Mouse (Mus musculus): ENCODE data around the gene Gm5127. TPM values are rescaled to one million over a fixed set of nuclear protein-coding genes. Genes with fewer than 3 reads are reported as not detected.

Gene Gm5127
- polyA plus RNA-seq, 1 experiment from 2014 or later: 0.62 TPM

DNA sequence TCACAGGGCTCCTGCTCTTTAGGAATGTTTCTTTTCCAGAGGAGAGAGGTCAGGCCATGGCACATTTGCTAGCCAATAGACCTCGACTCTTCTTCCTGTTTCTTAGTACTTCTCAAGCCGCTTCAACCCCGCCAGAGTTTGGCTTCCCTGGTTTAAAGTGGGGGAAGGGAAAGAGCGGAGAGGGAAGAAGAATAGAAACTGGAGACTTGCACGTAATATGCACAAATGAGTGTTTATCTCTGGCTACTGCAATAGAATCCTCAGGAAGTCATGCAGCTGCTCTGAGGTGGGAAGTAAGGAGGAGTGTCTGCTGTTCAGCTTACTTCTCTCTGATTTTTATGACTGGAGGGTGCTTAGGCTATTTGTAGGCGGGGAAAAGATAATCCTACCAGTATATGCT lies 20.4 kb downstream of the Gm5127 start, which contains the start of gene Cysltr1:
TSS of gene Cysltr1 (minus strand) at position 294 of the 400 bp plus-strand sequence.
- no peaks in the 10 kb centered on the region for H3K9me3 ChIP-seq (replicated peaks; ENCODE audit: control insufficient read depth, low read length)
- H3K4me2 ChIP-seq: peak within 1 kb of the TSS; percentile 44
- H3K9ac ChIP-seq (ENCODE audit: low read depth, low read length): no peak within 1 kb of the TSS
- H3K27ac ChIP-seq (ENCODE audit: low read depth, low read length): no peak within 1 kb of the TSS
- no peaks in the 10 kb centered on the region for H3K36me3 ChIP-seq (ENCODE audit: control insufficient read depth, insufficient read depth, low read length)
- no peaks in the 10 kb centered on the region for H3K27me3 ChIP-seq (ENCODE audit: control insufficient read depth, insufficient read depth, low read length)
- no peaks in the 10 kb centered on the region for H3K4me1 ChIP-seq (ENCODE audit: control insufficient read depth, insufficient read depth, low read length)
- WGBS (ENCODE audit: insufficient replicate concordance): 20% methylated on average over 6 of the region's 6 CpGs
- H3K4me3 ChIP-seq (ENCODE audit: low read depth, low read length): no peak within 1 kb of the TSS
- ATAC-seq (replicated peaks; ENCODE audit: insufficient number of reproducible peaks, low FRiP score, low TSS enrichment): no peak

DNA sequence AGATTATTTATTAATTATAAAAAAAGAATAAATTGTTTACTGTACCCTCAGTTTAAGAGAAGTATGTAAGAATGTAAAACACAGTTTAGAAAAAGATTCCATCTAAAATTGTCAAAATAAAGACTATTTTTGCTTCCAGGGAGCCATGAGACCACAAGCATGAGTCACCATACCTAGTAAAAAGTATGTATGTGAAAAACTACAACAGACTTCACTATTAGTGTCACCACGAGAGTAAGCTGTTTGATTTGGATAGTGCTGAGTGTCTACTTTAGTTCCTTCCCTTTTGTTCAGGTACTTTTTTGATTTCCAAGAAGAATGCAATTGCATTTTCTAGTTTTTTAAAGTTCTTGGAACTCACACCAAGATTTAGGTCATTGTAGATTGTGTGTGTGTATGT lies 39.5 kb downstream of the Gm5127 start:
- 62% methylated on average over 1 of the region's 1 CpGs for whole genome bisulfite sequencing (ENCODE audit: insufficient replicate concordance)
- ATAC-seq (replicated peaks; ENCODE audit: insufficient number of reproducible peaks, low FRiP score, low TSS enrichment): no peak
- no peak overlapping the region for H3K27ac ChIP-seq (ENCODE audit: low read depth, low read length)

DNA sequence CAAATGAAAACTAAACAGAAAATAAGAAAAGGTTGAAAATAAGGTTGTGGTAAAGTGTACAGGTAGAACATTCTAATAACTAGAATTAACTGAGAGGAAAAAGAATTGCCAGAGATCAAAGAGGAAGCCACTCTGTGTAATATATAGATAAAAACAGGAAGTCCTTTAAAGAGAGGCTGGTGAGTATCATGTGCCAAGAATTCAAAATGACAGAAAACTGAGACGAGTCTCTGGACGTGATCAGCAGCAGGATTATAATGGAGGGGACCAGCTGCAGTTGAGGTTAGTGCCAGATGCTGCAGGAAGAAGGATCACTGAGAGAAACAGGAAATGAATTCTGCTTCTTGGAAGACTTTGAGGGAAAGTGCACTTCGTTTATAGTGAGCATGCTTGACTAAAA lies 40.7 kb downstream of the Gm5127 start:
- no peak for ATAC-seq (replicated peaks; ENCODE audit: insufficient number of reproducible peaks, low FRiP score, low TSS enrichment)
- WGBS (ENCODE audit: insufficient replicate concordance): 48% methylated on average over 3 of the region's 3 CpGs
- no peak overlapping the region for H3K4me2 ChIP-seq
- no peak overlapping the region for H3K27ac ChIP-seq (ENCODE audit: low read depth, low read length)
- H3K4me3 ChIP-seq (ENCODE audit: low read depth, low read length): no peak overlapping the region
- no peaks in the 10 kb centered on the region for H3K9me3 ChIP-seq (replicated peaks; ENCODE audit: control insufficient read depth, low read length)
- no peaks in the 10 kb centered on the region for H3K4me1 ChIP-seq (ENCODE audit: control insufficient read depth, insufficient read depth, low read length)
- no peaks in the 10 kb centered on the region for H3K36me3 ChIP-seq (ENCODE audit: control insufficient read depth, insufficient read depth, low read length)
- no peaks in the 10 kb centered on the region for H3K27me3 ChIP-seq (ENCODE audit: control insufficient read depth, insufficient read depth, low read length)
- no peak overlapping the region for H3K9ac ChIP-seq (ENCODE audit: low read depth, low read length)

More for the DNA sequence above, 39.5 kb downstream of the Gm5127 start:
- H3K4me1 ChIP-seq (ENCODE audit: control insufficient read depth, insufficient read depth, low read length): no peaks in the 10 kb centered on the region
- H3K4me3 ChIP-seq (ENCODE audit: low read depth, low read length): no peak overlapping the region
- H3K9me3 ChIP-seq (replicated peaks; ENCODE audit: control insufficient read depth, low read length): no peaks in the 10 kb centered on the region
- H3K9ac ChIP-seq (ENCODE audit: low read depth, low read length): no peak overlapping the region
- no peaks in the 10 kb centered on the region for H3K27me3 ChIP-seq (ENCODE audit: control insufficient read depth, insufficient read depth, low read length)
- H3K36me3 ChIP-seq (ENCODE audit: control insufficient read depth, insufficient read depth, low read length): no peaks in the 10 kb centered on the region
- no peak overlapping the region for H3K4me2 ChIP-seq

DNA sequence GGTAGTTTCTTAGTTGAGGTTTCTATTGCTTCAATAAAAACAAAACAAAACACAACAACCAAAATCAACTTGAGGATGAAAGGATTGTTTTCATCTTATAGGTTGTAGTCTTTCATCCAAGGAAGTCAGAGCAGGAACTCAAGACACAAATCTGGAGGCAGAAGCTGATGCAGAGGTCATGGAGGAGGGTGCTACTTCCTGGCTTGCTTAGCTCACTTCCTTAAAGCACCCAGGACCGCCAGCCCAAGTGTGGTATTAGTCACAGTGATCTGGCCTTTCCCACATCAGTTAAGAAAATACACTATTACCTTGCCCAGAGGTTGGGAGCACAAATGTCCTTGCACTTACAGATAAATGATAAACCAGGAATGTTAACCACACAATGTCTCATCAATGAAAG lies 45.5 kb downstream of the Gm5127 start:
- Histone ChIP-seq H3K4me2 (no peak overlapping the region), H3K4me1 (ENCODE audit: control insufficient read depth, insufficient read depth, low read length) (no peaks in the 10 kb centered on the region), H3K9me3 (replicated peaks; ENCODE audit: control insufficient read depth, low read length) (no peaks in the 10 kb centered on the region), H3K27me3 (ENCODE audit: control insufficient read depth, insufficient read depth, low read length) (no peaks in the 10 kb centered on the region), H3K36me3 (ENCODE audit: control insufficient read depth, insufficient read depth, low read length) (no peaks in the 10 kb centered on the region), H3K4me3 (ENCODE audit: low read depth, low read length) (no peak overlapping the region), H3K27ac (ENCODE audit: low read depth, low read length) (no peak overlapping the region), H3K9ac (ENCODE audit: low read depth, low read length) (no peak overlapping the region)
- 53% methylated on average over 1 of the region's 1 CpGs for WGBS (ENCODE audit: insufficient replicate concordance)
- ATAC-seq (replicated peaks; ENCODE audit: insufficient number of reproducible peaks, low FRiP score, low TSS enrichment): no peak

DNA sequence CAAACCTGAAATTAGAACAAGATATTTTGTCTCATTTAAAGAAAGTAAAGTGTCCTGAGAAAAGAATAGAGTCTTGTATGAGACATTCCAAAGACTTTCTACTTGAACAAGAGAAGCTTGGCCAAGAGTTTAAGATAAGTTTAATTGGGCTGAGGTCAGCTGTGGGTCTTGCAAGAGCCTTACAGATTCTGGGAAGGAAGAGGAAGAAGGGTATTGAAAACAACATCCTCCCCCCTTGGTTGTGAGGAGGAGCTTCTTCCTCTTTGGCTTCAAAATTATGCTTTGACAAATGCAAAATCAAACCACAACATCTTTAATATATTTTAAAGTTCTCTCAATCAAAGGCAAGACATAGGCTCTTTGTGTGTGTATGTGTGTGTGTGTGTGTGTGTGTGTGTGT lies 50.6 kb downstream of the Gm5127 start:
- H3K9ac ChIP-seq (ENCODE audit: low read depth, low read length): no peak overlapping the region
- H3K27me3 ChIP-seq (ENCODE audit: control insufficient read depth, insufficient read depth, low read length): no peaks in the 10 kb centered on the region
- no peak overlapping the region for H3K27ac ChIP-seq (ENCODE audit: low read depth, low read length)
- H3K9me3 ChIP-seq (replicated peaks; ENCODE audit: control insufficient read depth, low read length): no peaks in the 10 kb centered on the region
- no peaks in the 10 kb centered on the region for H3K36me3 ChIP-seq (ENCODE audit: control insufficient read depth, insufficient read depth, low read length)
- no peak overlapping the region for H3K4me3 ChIP-seq (ENCODE audit: low read depth, low read length)
- ATAC-seq (replicated peaks; ENCODE audit: insufficient number of reproducible peaks, low FRiP score, low TSS enrichment): no peak
- H3K4me1 ChIP-seq (ENCODE audit: control insufficient read depth, insufficient read depth, low read length): no peaks in the 10 kb centered on the region
- no peak overlapping the region for H3K4me2 ChIP-seq

DNA sequence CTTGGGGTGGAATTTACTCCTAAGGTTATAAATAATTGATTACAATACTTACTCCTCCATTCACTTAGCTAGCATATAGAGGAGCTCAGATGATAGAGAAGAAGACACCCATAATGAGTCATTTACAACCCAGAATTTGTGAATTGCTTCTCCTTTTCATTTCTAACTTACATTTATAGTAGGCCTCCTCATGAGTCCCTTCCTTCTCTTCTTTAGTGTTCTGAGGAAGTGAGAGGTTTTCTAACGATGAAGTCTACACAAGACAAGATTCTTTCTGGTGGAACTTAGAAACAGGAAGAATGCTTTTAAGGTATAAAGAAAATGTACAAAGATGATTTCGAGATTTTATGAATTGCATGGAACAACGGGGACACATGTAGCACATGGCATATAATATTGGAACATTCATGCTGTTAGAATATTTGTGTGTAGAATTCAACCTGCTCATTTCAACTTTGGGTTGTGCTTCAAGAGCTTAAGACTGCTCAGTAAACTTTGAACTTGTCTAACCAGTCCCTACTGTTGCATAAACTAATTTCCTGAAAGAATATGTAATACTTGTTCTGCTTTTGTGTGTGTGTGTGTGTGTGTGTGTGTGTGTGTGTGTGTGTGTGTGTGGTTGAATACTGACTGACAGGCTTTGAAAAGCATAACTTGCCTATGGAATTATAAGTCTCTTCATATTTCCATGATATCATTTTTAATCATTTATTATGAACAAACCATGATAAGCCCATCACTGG lies 52.0 kb downstream of the Gm5127 start:
- Histone ChIP-seq H3K36me3 (ENCODE audit: control insufficient read depth, insufficient read depth, low read length) (no peaks in the 10 kb centered on the region), H3K4me3 (ENCODE audit: low read depth, low read length) (no peak overlapping the region), H3K9ac (ENCODE audit: low read depth, low read length) (no peak overlapping the region), H3K27ac (ENCODE audit: low read depth, low read length) (no peak overlapping the region), H3K4me2 (no peak overlapping the region), H3K4me1 (ENCODE audit: control insufficient read depth, insufficient read depth, low read length) (no peaks in the 10 kb centered on the region), H3K27me3 (ENCODE audit: control insufficient read depth, insufficient read depth, low read length) (no peaks in the 10 kb centered on the region), H3K9me3 (replicated peaks; ENCODE audit: control insufficient read depth, low read length) (no peaks in the 10 kb centered on the region)
- no peak for ATAC-seq (replicated peaks; ENCODE audit: insufficient number of reproducible peaks, low FRiP score, low TSS enrichment)
- 70% methylated on average over 3 of the region's 3 CpGs for WGBS (ENCODE audit: insufficient replicate concordance)

DNA sequence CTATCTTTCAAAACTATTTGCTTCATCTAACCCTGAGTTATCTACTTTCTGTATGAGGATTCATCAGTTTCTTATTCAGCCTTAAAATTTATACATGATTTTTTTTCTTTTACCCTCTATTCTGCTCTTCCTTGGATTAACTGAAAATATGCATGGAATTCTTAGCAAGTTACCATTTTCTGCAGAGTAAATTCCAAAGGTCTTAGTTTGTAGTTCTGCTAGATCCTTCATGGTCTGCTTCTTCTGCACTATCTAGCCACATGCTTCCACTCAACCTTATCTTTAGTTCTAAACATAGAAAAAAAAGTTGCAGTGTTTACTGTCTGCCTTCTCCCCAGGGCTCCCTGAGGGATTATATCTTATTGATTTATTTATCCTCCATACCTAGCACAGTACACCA lies 79.1 kb downstream of the Gm5127 start:
- Histone ChIP-seq H3K9ac (ENCODE audit: low read depth, low read length) (no peak overlapping the region), H3K4me1 (ENCODE audit: control insufficient read depth, insufficient read depth, low read length) (no peaks in the 10 kb centered on the region), H3K27me3 (ENCODE audit: control insufficient read depth, insufficient read depth, low read length) (no peaks in the 10 kb centered on the region), H3K36me3 (ENCODE audit: control insufficient read depth, insufficient read depth, low read length) (no peaks in the 10 kb centered on the region), H3K4me3 (ENCODE audit: low read depth, low read length) (no peak overlapping the region), H3K9me3 (replicated peaks; ENCODE audit: control insufficient read depth, low read length) (no peaks in the 10 kb centered on the region), H3K4me2 (no peak overlapping the region), H3K27ac (ENCODE audit: low read depth, low read length) (no peak overlapping the region)
- ATAC-seq (replicated peaks; ENCODE audit: insufficient number of reproducible peaks, low FRiP score, low TSS enrichment): no peak

DNA sequence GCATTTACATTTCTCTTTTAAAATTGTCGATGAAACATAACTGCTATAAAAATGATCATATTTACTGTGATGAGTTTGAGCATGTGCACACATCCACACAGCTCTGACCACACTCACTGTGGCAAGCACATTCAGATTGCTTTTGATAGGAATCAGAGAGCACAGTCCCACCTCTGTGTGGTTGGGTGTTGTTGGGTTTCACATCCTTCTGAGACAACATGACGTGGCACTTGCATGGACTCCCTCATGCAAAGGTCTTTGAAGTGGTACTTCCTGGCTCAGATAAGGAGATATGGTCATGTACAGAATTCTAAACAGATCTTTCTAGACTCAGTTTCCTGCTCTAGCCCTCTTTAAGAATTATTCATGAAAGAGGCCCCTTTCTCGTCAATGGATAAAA lies 121.6 kb downstream of the Gm5127 start:
- Histone ChIP-seq H3K27me3 (ENCODE audit: control insufficient read depth, insufficient read depth, low read length) (no peaks in the 10 kb centered on the region), H3K9ac (ENCODE audit: low read depth, low read length) (no peak overlapping the region), H3K27ac (ENCODE audit: low read depth, low read length) (no peak overlapping the region), H3K9me3 (replicated peaks; ENCODE audit: control insufficient read depth, low read length) (no peaks in the 10 kb centered on the region), H3K4me2 (no peak overlapping the region), H3K4me3 (ENCODE audit: low read depth, low read length) (no peak overlapping the region), H3K36me3 (ENCODE audit: control insufficient read depth, insufficient read depth, low read length) (no peaks in the 10 kb centered on the region), H3K4me1 (ENCODE audit: control insufficient read depth, insufficient read depth, low read length) (no peaks in the 10 kb centered on the region)
- no peak for ATAC-seq (replicated peaks; ENCODE audit: insufficient number of reproducible peaks, low FRiP score, low TSS enrichment)
- 85% methylated on average over 3 of the region's 3 CpGs for WGBS (ENCODE audit: insufficient replicate concordance)

DNA sequence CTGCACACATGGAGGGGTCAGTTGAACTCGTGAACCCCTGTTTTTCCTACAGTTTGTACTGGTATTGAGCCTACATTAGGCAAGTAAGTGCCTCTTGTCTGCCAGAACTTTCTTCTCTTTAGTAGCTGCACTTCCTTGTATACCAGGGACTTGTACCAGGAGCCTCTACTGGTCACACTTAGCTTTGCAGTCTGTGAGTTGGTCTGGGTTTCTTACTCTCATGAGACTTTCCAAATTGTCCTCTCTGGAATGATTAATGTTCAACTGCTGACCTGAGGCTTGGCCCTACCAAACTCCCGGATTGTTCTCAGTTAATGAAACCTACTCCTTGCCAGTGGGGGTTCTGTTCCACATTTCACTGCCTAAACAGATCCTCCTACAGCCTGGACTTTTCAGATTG lies 134.2 kb downstream of the Gm5127 start:
- Histone ChIP-seq H3K27ac (ENCODE audit: low read depth, low read length) (no peak overlapping the region), H3K4me2 (no peak overlapping the region), H3K36me3 (ENCODE audit: control insufficient read depth, insufficient read depth, low read length) (no peaks in the 10 kb centered on the region), H3K4me1 (ENCODE audit: control insufficient read depth, insufficient read depth, low read length) (no peaks in the 10 kb centered on the region), H3K9me3 (replicated peaks; ENCODE audit: control insufficient read depth, low read length) (no peaks in the 10 kb centered on the region), H3K9ac (ENCODE audit: low read depth, low read length) (no peak overlapping the region), H3K4me3 (ENCODE audit: low read depth, low read length) (no peak overlapping the region), H3K27me3 (ENCODE audit: control insufficient read depth, insufficient read depth, low read length) (no peaks in the 10 kb centered on the region)
- no peak for ATAC-seq (replicated peaks; ENCODE audit: insufficient number of reproducible peaks, low FRiP score, low TSS enrichment)
- 36% methylated on average over 2 of the region's 2 CpGs for WGBS (ENCODE audit: insufficient replicate concordance)
